Mouse (Mus musculus): ENCODE data around the gene Svs5. TPM values are rescaled to one million over a fixed set of nuclear protein-coding genes. Genes with fewer than 3 reads are reported as not detected.
A peak's percentile ranks its signal among the peaks of the same experiment; 100 is the strongest.

Svs5 gene
- polyA plus RNA-seq, 1 experiment from 2014 or later: not detected

- Histone ChIP-seq H3K9ac (ENCODE audit: low read depth, low read length) (no peak overlapping the region), H3K27ac (ENCODE audit: low read length) (no peak overlapping the region), H3K4me3 (ENCODE audit: low read depth, low read length) (no peak overlapping the region), H3K27me3 (ENCODE audit: control insufficient read depth, insufficient read depth, low read depth, low read length) (no peaks in the 10 kb centered on the region), H3K4me1 (ENCODE audit: control insufficient read depth, low read depth, low read length) (no peaks in the 10 kb centered on the region), H3K9me3 (replicated peaks; ENCODE audit: control insufficient read depth, low read length) (no peaks in the 10 kb centered on the region), H3K36me3 (ENCODE audit: control insufficient read depth, insufficient read depth) (no peaks in the 10 kb centered on the region), H3K4me2 (ENCODE audit: low read depth, low read length) (no peak overlapping the region)
- WGBS (ENCODE audit: insufficient replicate concordance): 15% methylated on average over 3 of the region's 3 CpGs
- ATAC-seq (ENCODE audit: low read depth): no peak
Observed at GRCm38 (mm10) chr2:164372408-164373053, 40.0 kb downstream of the Svs5 start.

- Histone ChIP-seq H3K4me1 (ENCODE audit: control insufficient read depth, low read depth, low read length) (no peaks in the 10 kb centered on the region), H3K9ac (ENCODE audit: low read depth, low read length) (no peak overlapping the region), H3K4me2 (ENCODE audit: low read depth, low read length) (no peak overlapping the region), H3K36me3 (ENCODE audit: control insufficient read depth, insufficient read depth) (no peaks in the 10 kb centered on the region), H3K9me3 (replicated peaks; ENCODE audit: control insufficient read depth, low read length) (no peaks in the 10 kb centered on the region), H3K27ac (ENCODE audit: low read length) (no peak overlapping the region), H3K4me3 (ENCODE audit: low read depth, low read length) (no peak overlapping the region), H3K27me3 (ENCODE audit: control insufficient read depth, insufficient read depth, low read depth, low read length) (no peaks in the 10 kb centered on the region)
- ATAC-seq (ENCODE audit: low read depth): 0 out of 2 replicates have a peak, but pooled peaks have one; percentile 16
- WGBS (ENCODE audit: insufficient replicate concordance): 26% methylated on average over 4 of the region's 4 CpGs
Observed at GRCm38 (mm10) chr2:164373187-164373586, 40.6 kb downstream of the Svs5 start.

- no peak for ATAC-seq (ENCODE audit: low read depth)
- H3K9ac ChIP-seq (ENCODE audit: low read depth, low read length): no peak overlapping the region
- H3K4me2 ChIP-seq (ENCODE audit: low read depth, low read length): no peak overlapping the region
- no peaks in the 10 kb centered on the region for H3K9me3 ChIP-seq (replicated peaks; ENCODE audit: control insufficient read depth, low read length)
- H3K27me3 ChIP-seq (ENCODE audit: control insufficient read depth, insufficient read depth, low read depth, low read length): no peaks in the 10 kb centered on the region
- H3K4me1 ChIP-seq (ENCODE audit: control insufficient read depth, low read depth, low read length): no peaks in the 10 kb centered on the region
- WGBS (ENCODE audit: insufficient replicate concordance): 64% methylated on average over 15 of the region's 15 CpGs
- no peak overlapping the region; the same call in 1 of the 2 replicates for H3K27ac ChIP-seq (ENCODE audit: low read length)
- no peaks in the 10 kb centered on the region for H3K36me3 ChIP-seq (ENCODE audit: control insufficient read depth, insufficient read depth)
- H3K4me3 ChIP-seq (ENCODE audit: low read depth, low read length): no peak overlapping the region
Observed at GRCm38 (mm10) chr2:164377478-164378426, 45.2 kb downstream of the Svs5 start.

- no peak for ATAC-seq (ENCODE audit: low read depth)
- H3K9me3 ChIP-seq (replicated peaks; ENCODE audit: control insufficient read depth, low read length): no peaks in the 10 kb centered on the region
- H3K4me3 ChIP-seq (ENCODE audit: low read depth, low read length): no peak overlapping the region
- H3K9ac ChIP-seq (ENCODE audit: low read depth, low read length): no peak overlapping the region
- no peak overlapping the region for H3K4me2 ChIP-seq (ENCODE audit: low read depth, low read length)
- no peaks in the 10 kb centered on the region for H3K36me3 ChIP-seq (ENCODE audit: control insufficient read depth, insufficient read depth)
- no peaks in the 10 kb centered on the region for H3K27me3 ChIP-seq (ENCODE audit: control insufficient read depth, insufficient read depth, low read depth, low read length)
- 60% methylated on average over 8 of the region's 8 CpGs for WGBS (ENCODE audit: insufficient replicate concordance)
- no peak overlapping the region for H3K27ac ChIP-seq (ENCODE audit: low read length)
- H3K4me1 ChIP-seq (ENCODE audit: control insufficient read depth, low read depth, low read length): no peaks in the 10 kb centered on the region
Observed at GRCm38 (mm10) chr2:164381726-164382125, 49.2 kb downstream of the Svs5 start.

- WGBS (ENCODE audit: insufficient replicate concordance): 28% methylated on average over 3 of the region's 3 CpGs
- ATAC-seq (ENCODE audit: low read depth): no peak
- Histone ChIP-seq H3K36me3 (ENCODE audit: control insufficient read depth, insufficient read depth) (no peaks in the 10 kb centered on the region), H3K4me1 (ENCODE audit: control insufficient read depth, low read depth, low read length) (no peaks in the 10 kb centered on the region), H3K27ac (ENCODE audit: low read length) (no peak overlapping the region), H3K4me3 (ENCODE audit: low read depth, low read length) (no peak overlapping the region), H3K9me3 (replicated peaks; ENCODE audit: control insufficient read depth, low read length) (no peaks in the 10 kb centered on the region), H3K27me3 (ENCODE audit: control insufficient read depth, insufficient read depth, low read depth, low read length) (no peaks in the 10 kb centered on the region; the same call in 1 of the 2 replicates), H3K9ac (ENCODE audit: low read depth, low read length) (no peak overlapping the region), H3K4me2 (ENCODE audit: low read depth, low read length) (no peak overlapping the region)
Observed at GRCm38 (mm10) chr2:164382971-164383370, 50.4 kb downstream of the Svs5 start.

Small RNA genes lying within 50 kb of the gene (microRNA-seq; reads per million reads assigned to microRNA genes)
- not detected for gene Mir7678

Other genes starting within 250 kb of the Svs5 start
- gene Kcns1, start 161.6 kb upstream of the Svs5 start, polyA plus RNA-seq (2015; fragmentation: Nextera tagmentation; extraction: Ambion mirVana): not detected in 2 replicates
- not detected in 2 replicates for gene Wfdc5, start 150.0 kb upstream of the Svs5 start, polyA plus RNA-seq (2015; fragmentation: Nextera tagmentation; extraction: Ambion mirVana)
- gene Wfdc12, start 142.1 kb upstream of the Svs5 start, polyA plus RNA-seq (2015; fragmentation: Nextera tagmentation; extraction: Ambion mirVana): not detected in 2 replicates
- gene Wfdc15a, start 132.6 kb upstream of the Svs5 start, polyA plus RNA-seq (2015; fragmentation: Nextera tagmentation; extraction: Ambion mirVana): not detected in 2 replicates
- 0.45 TPM in 1 of 2 replicates, not detected in the other for gene Wfdc15b, start 111.1 kb upstream of the Svs5 start, polyA plus RNA-seq (2015; fragmentation: Nextera tagmentation; extraction: Ambion mirVana)
- not detected in 2 replicates for gene Svs2, start 94.3 kb upstream of the Svs5 start, polyA plus RNA-seq (2015; fragmentation: Nextera tagmentation; extraction: Ambion mirVana)
- not detected in 2 replicates for gene Svs3b, start 76.1 kb upstream of the Svs5 start, polyA plus RNA-seq (2015; fragmentation: Nextera tagmentation; extraction: Ambion mirVana)
- gene Svs4, start 54.3 kb upstream of the Svs5 start, polyA plus RNA-seq (2015; fragmentation: Nextera tagmentation; extraction: Ambion mirVana): not detected in 2 replicates
- gene Svs3a, start 43.5 kb upstream of the Svs5 start, polyA plus RNA-seq (2015; fragmentation: Nextera tagmentation; extraction: Ambion mirVana): not detected in 2 replicates
- gene Svs6, start 16.0 kb upstream of the Svs5 start, polyA plus RNA-seq (2015; fragmentation: Nextera tagmentation; extraction: Ambion mirVana): not detected in 2 replicates
- 22.6 and 26.6 TPM in 2 replicates for gene Slpi, start 56.4 kb downstream of the Svs5 start, polyA plus RNA-seq (2015; fragmentation: Nextera tagmentation; extraction: Ambion mirVana)
- gene Rbpjl, start 70.4 kb downstream of the Svs5 start, polyA plus RNA-seq (2015; fragmentation: Nextera tagmentation; extraction: Ambion mirVana): 0.14 and 0.89 TPM in 2 replicates
- gene Matn4, start 72.4 kb downstream of the Svs5 start, polyA plus RNA-seq (2015; fragmentation: Nextera tagmentation; extraction: Ambion mirVana): 0.09 and 0.12 TPM in 2 replicates
- gene Sdc4, start 111.1 kb downstream of the Svs5 start, polyA plus RNA-seq (2015; fragmentation: Nextera tagmentation; extraction: Ambion mirVana): 70.1 and 72.5 TPM in 2 replicates
- gene Sys1, start 124.2 kb downstream of the Svs5 start, polyA plus RNA-seq (2015; fragmentation: Nextera tagmentation; extraction: Ambion mirVana): 24.5 and 24.8 TPM in 2 replicates
- gene Gm20458, start 128.2 kb downstream of the Svs5 start, polyA plus RNA-seq (2015; fragmentation: Nextera tagmentation; extraction: Ambion mirVana): 4.6 and 5.6 TPM in 2 replicates
- not detected in 2 replicates for gene Trp53tg5, start 141.0 kb downstream of the Svs5 start, polyA plus RNA-seq (2015; fragmentation: Nextera tagmentation; extraction: Ambion mirVana)
- gene Dbndd2, start 153.4 kb downstream of the Svs5 start, polyA plus RNA-seq (2015; fragmentation: Nextera tagmentation; extraction: Ambion mirVana): 1.5 and 2.7 TPM in 2 replicates
- gene Pigt, start 164.8 kb downstream of the Svs5 start, polyA plus RNA-seq (2015; fragmentation: Nextera tagmentation; extraction: Ambion mirVana): 20.8 and 24.0 TPM in 2 replicates
- gene Wfdc2, start 229.7 kb downstream of the Svs5 start, polyA plus RNA-seq (2015; fragmentation: Nextera tagmentation; extraction: Ambion mirVana): 0.76 and 1.7 TPM in 2 replicates
- gene Spint3, start 240.7 kb downstream of the Svs5 start, polyA plus RNA-seq (2015; fragmentation: Nextera tagmentation; extraction: Ambion mirVana): not detected in 2 replicates